ENCODE assay signal across 9 mouse cellular contexts in the genomic region with DNA sequence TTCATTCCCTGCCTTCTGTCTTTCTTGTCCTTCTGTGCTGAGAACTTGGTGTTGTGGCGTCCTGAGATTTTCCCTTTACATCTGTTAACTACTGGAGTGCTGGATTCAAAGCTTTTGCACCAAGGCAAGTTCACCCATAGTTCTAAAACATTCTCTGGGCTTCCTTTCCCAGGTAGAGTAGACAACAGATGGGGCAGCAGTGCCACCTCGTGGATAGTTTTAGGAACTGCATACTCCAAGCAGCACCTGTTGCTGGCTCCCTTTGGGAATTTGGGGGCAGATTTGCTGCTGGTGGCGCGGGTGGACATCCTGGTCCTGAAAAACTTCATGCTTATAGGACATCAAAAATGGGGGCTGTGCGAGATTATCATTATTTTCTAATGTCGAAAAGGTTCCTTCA.
DNase-seq lines count a peak whose midpoint lies in the region; ATAC-seq and TF ChIP-seq lines count a peak whose summit lies in the region.
"Had no signal": no experiment of that assay in that cellular context is flagged by ENCODE, and none has a peak within 500 bp of the region (broad histone marks: within the 10 kb centered on the region; RNA-seq: fewer than 3 reads in every experiment).

No protein-coding gene starts in this region.

- peak; percentile 94 for TF ChIP-seq CTCF in Patski (IDR thresholded peaks at IDR 0.05)
- peak; percentile 67 for TF ChIP-seq CTCF in lung, adult 2 months (IDR thresholded peaks at IDR 0.05; ENCODE audit: insufficient read depth, low read length)

- in situ Hi-C loops in Patski (cut with MboI; ENCODE audit: low pct_unique_long_range_greater_than_20kb): loop anchor here (10.0 to 25.0 kb wide), 4 partner anchors 140 to 1373 kb away; no protein-coding TSS in a partner anchor

- POLR2A ChIA-PET in Patski (lab: Charles Lee): no interaction called here

- peak; percentile 45 for ATAC-seq in CD4-positive, CD25-positive, alpha-beta regulatory T cell, adult 4 months
- ATAC-seq in Patski: no peak

- TF ChIP-seq POLR2A in lung, adult 2 months (IDR thresholded peaks at IDR 0.05; ENCODE audit: borderline replicate concordance, extremely low read depth, low read depth, low read length): no peak

- H3K4me3 ChIP-seq in lung, adult 2 months (replicated peaks; ENCODE audit: extremely low read depth, low read depth, low read length): no peak overlapping the region
- H3K4me3 ChIP-seq: limb, embryonic 15.5 days had no signal

- WGBS in lung, adult 2 months: 8% methylated on average over 6 of the region's 6 CpGs

- CTCF ChIA-PET in Patski (lab: Charles Lee): interaction anchor here (0.5 to 1.3 kb wide), 4 partner anchors 11 to 284 kb away, joined by 3 to 6 read pairs (median 4); no protein-coding TSS in a partner anchor

- peaks cover 9% of the 10 kb centered on the region for H3K27me3 ChIP-seq in Patski
- H3K27me3 ChIP-seq: limb, embryonic 15.5 days had no signal

- no peak for DNase-seq in Patski (ENCODE audit: low read depth, low spot score)
- peak; percentile 50 for DNase-seq in cerebellum, adult 9-10 months
- DNase-seq in frontal cortex, postnatal 25 days (ENCODE audit: low spot score in 2 of 2): peak; percentile 40 to 58
- peak; percentile 50 to 84 for DNase-seq in kidney, postnatal 36 days
- DNase-seq in lung, adult 2 months: peak; percentile 63
- peak; percentile 38 to 75 for DNase-seq in right cerebral cortex, postnatal 10 days (ENCODE audit: low spot score in 2 of 2)
- peak; percentile 33 for DNase-seq in yolk sac, embryonic 10.5 days (ENCODE audit: low spot score)

- H3K4me1 ChIP-seq in lung, adult 2 months (ENCODE audit: control insufficient read depth, insufficient read depth, low read length): no peaks in the 10 kb centered on the region
- H3K4me1 ChIP-seq: limb, embryonic 15.5 days had no signal
